Mouse (Mus musculus): ENCODE results near the gene Sgce. TPM values are rescaled to one million over a fixed set of nuclear protein-coding genes. Genes with fewer than 3 reads are reported as not detected.
"Not testable (repeated sequence)": the region's sequence is repeated elsewhere in the genome, so short reads cannot be mapped to it uniquely, and the experiment has no call there.

The Sgce gene
- 42.7 and 50.6 TPM in 2 replicates for polyA plus RNA-seq (2015; fragmentation: Nextera tagmentation; extraction: Ambion mirVana)

GRCm38 (mm10) chr6:4746696-4747439 is at the start of gene Sgce, which contains the start of gene Peg10:
Sgce (minus strand) TSS chr6:4747207.
Peg10 (plus strand) TSS chr6:4747306.
- peak; percentile 41 for ATAC-seq (replicated peaks; ENCODE audit: low FRiP score, low read depth)
- no peaks in the 10 kb centered on the region for H3K4me1 ChIP-seq (replicated peaks; ENCODE audit: insufficient read depth, low read length)
- DNase-seq (ENCODE audit: low spot score): peak; percentile 81
- H3K4me2 ChIP-seq (ENCODE audit: low read length): peak within 1 kb of the TSS; percentile 62
- no peaks in the 10 kb centered on the region for H3K9me3 ChIP-seq (replicated peaks; ENCODE audit: low read length)
- peak within 1 kb of the TSS; percentile 66; the same call in 1 of the 2 replicates for H3K27ac ChIP-seq
- peak; percentile 59; the same call in 1 of the 2 replicates for TF ChIP-seq CTCF (IDR thresholded peaks at IDR 0.05; ENCODE audit: low read depth)
- peak within 1 kb of the TSS; percentile 58 for H3K9ac ChIP-seq (ENCODE audit: low read depth, low read length)
- H3K36me3 ChIP-seq (ENCODE audit: insufficient read depth, low read length): no peaks in the 10 kb centered on the region
- H3K27me3 ChIP-seq (ENCODE audit: insufficient read depth, low read length): no peaks in the 10 kb centered on the region
- H3K4me3 ChIP-seq (replicated peaks; ENCODE audit: low read depth, low read length): peak within 1 kb of the TSS; percentile 42
- WGBS: 57% methylated on average over 37 of the region's 38 CpGs

DNA sequence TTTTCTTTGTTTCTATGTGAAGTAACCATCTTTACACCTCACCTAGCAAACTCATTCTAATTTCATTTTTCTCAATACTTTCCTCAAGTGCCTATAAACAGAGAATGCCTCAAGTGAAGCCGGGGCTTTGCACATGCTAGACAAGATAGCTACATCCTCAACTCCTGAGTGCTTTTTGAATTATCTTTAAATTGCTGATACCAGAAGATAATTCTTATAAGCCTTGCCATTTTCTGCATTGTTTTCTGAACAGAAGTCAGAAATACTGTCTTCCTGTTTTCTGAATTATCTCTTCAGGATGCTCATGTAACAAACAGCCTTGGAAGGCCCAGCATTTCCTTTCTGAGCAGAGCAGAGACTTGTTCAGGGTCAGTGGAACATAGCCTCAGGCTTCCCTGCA is 49.3 kb upstream of the Sgce start:
- H3K36me3 ChIP-seq (ENCODE audit: insufficient read depth, low read length): no peaks in the 10 kb centered on the region
- no peak overlapping the region for H3K4me2 ChIP-seq (ENCODE audit: low read length)
- no peak overlapping the region for H3K4me3 ChIP-seq (replicated peaks; ENCODE audit: low read depth, low read length)
- H3K4me1 ChIP-seq (replicated peaks; ENCODE audit: insufficient read depth, low read length): no peaks in the 10 kb centered on the region
- no peak overlapping the region for H3K9ac ChIP-seq (ENCODE audit: low read depth, low read length)
- WGBS: 87% methylated on average over 1 of the region's 1 CpGs
- TF ChIP-seq CTCF (IDR thresholded peaks at IDR 0.05; ENCODE audit: low read depth): no peak
- ATAC-seq (replicated peaks; ENCODE audit: low FRiP score, low read depth) (no peak), DNase-seq (ENCODE audit: low spot score) (no peak)
- no peaks in the 10 kb centered on the region for H3K27me3 ChIP-seq (ENCODE audit: insufficient read depth, low read length)
- H3K9me3 ChIP-seq (replicated peaks; ENCODE audit: low read length): no peaks in the 10 kb centered on the region
- H3K27ac ChIP-seq: no peak overlapping the region

DNA sequence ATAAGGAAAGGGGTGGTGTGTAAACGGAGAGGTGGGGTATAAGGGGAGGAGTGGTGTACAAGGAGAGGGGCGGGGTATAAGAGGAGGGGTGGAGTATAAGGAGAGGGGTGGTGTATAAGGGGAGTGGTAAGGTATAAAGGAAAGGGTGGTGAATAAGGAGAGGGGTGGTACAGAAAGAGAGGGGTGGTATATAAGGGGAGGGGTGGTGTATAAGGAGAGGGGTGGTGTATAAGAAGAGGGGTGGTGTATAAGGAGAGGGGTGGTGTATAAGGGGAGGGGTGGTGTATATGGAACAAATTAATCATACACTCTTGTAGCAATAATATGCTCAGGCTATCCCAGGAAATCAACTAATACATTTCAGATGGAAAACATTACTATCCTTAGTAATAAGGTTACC is 15.2 kb upstream of the Sgce start:
- H3K9ac ChIP-seq (ENCODE audit: low read depth, low read length): no peak overlapping the region
- no peaks in the 10 kb centered on the region for H3K27me3 ChIP-seq (ENCODE audit: insufficient read depth, low read length)
- H3K4me1 ChIP-seq (replicated peaks; ENCODE audit: insufficient read depth, low read length): no peaks in the 10 kb centered on the region
- H3K4me2 ChIP-seq (ENCODE audit: low read length): no peak overlapping the region
- 36% methylated on average over 2 of the region's 2 CpGs for WGBS
- no peak overlapping the region for H3K27ac ChIP-seq
- ATAC-seq (replicated peaks; ENCODE audit: low FRiP score, low read depth): peak; percentile 97
- H3K4me3 ChIP-seq (replicated peaks; ENCODE audit: low read depth, low read length): no peak overlapping the region
- no peaks in the 10 kb centered on the region for H3K36me3 ChIP-seq (ENCODE audit: insufficient read depth, low read length)
- H3K9me3 ChIP-seq (replicated peaks; ENCODE audit: low read length): no peaks in the 10 kb centered on the region
- DNase-seq (ENCODE audit: low spot score): no peak
- no peak for TF ChIP-seq CTCF (IDR thresholded peaks at IDR 0.05; ENCODE audit: low read depth)

GRCm38 (mm10) chr6:4761415-4762142 is 14.6 kb upstream of the Sgce start:
- 38% methylated on average over 3 of the region's 3 CpGs for WGBS
- not testable (repeated sequence) for DNase-seq (ENCODE audit: low spot score); H3K4me3 ChIP-seq (replicated peaks; ENCODE audit: low read depth, low read length); ATAC-seq (replicated peaks; ENCODE audit: low FRiP score, low read depth); H3K4me2 ChIP-seq (ENCODE audit: low read length); H3K27ac ChIP-seq; H3K9ac ChIP-seq (ENCODE audit: low read depth, low read length); H3K9me3 ChIP-seq (replicated peaks; ENCODE audit: low read length); H3K4me1 ChIP-seq (replicated peaks; ENCODE audit: insufficient read depth, low read length); H3K36me3 ChIP-seq (ENCODE audit: insufficient read depth, low read length); H3K27me3 ChIP-seq (ENCODE audit: insufficient read depth, low read length)

GRCm38 (mm10) chr6:4754886-4755285 is 7.9 kb upstream of the Sgce start:
- Histone ChIP-seq H3K9me3 (replicated peaks; ENCODE audit: low read length) (no peaks in the 10 kb centered on the region; the same call in 1 of the 2 replicates), H3K27me3 (ENCODE audit: insufficient read depth, low read length) (no peaks in the 10 kb centered on the region), H3K4me2 (ENCODE audit: low read length) (no peak overlapping the region), H3K36me3 (ENCODE audit: insufficient read depth, low read length) (no peaks in the 10 kb centered on the region), H3K27ac (no peak overlapping the region), H3K4me1 (replicated peaks; ENCODE audit: insufficient read depth, low read length) (no peaks in the 10 kb centered on the region), H3K4me3 (replicated peaks; ENCODE audit: low read depth, low read length) (no peak overlapping the region), H3K9ac (ENCODE audit: low read depth, low read length) (no peak overlapping the region)
- ATAC-seq (replicated peaks; ENCODE audit: low FRiP score, low read depth): no peak
- no peak for DNase-seq (ENCODE audit: low spot score)
- no peak for TF ChIP-seq CTCF (IDR thresholded peaks at IDR 0.05; ENCODE audit: low read depth)
- WGBS: 96% methylated on average over 16 of the region's 16 CpGs

DNA sequence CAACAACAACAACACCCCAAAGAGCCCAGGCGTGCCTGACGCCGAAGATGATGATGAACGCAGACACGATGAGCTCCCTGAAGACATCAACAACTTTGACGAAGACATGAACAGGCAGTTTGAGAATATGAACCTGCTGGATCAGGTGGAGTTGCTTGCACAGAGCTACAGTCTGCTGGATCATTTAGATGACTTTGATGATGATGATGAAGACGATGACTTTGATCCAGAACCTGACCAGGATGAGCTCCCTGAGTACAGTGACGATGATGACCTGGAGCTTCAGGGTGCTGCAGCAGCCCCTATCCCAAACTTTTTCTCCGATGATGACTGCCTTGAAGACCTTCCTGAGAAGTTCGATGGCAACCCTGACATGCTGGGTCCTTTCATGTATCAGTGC is 7.3 kb upstream of the Sgce start:
- Histone ChIP-seq H3K4me2 (ENCODE audit: low read length) (no peak overlapping the region), H3K4me1 (replicated peaks; ENCODE audit: insufficient read depth, low read length) (no peaks in the 10 kb centered on the region), H3K4me3 (replicated peaks; ENCODE audit: low read depth, low read length) (no peak overlapping the region), H3K27ac (no peak overlapping the region), H3K9me3 (replicated peaks; ENCODE audit: low read length) (no peaks in the 10 kb centered on the region; the same call in 1 of the 2 replicates), H3K9ac (ENCODE audit: low read depth, low read length) (no peak overlapping the region), H3K27me3 (ENCODE audit: insufficient read depth, low read length) (no peaks in the 10 kb centered on the region), H3K36me3 (ENCODE audit: insufficient read depth, low read length) (no peaks in the 10 kb centered on the region)
- TF ChIP-seq CTCF (IDR thresholded peaks at IDR 0.05; ENCODE audit: low read depth): no peak
- DNase-seq (ENCODE audit: low spot score): no peak
- ATAC-seq (replicated peaks; ENCODE audit: low FRiP score, low read depth): no peak
- whole genome bisulfite sequencing: 94% methylated on average over 10 of the region's 10 CpGs
